Mouse (Mus musculus) layer of hippocampus, postnatal 10 days (tissue): ENCODE results near the gene Gng7. TPM values are rescaled to one million over a fixed set of nuclear protein-coding genes. Genes with fewer than 3 reads are reported as not detected.

Experiments used
- DNase-seq, 2 experiments: peaks; one replicate each; pipeline ENCODE4 v3.0.0; 2021; ENCODE audit warnings: low spot score in 2 of 2
- total RNA-seq, 2 experiments: library from RNA; stranded (reverse); gene quantifications; 2 replicates each; pipeline ENCODE4 v1.2.3; 2021

The Gng7 gene
- total RNA-seq, 2 experiments from 2014 or later = 145 to 156 TPM

GRCm38 (mm10) chr10:81026857-81027256, 12.1 kb upstream of the Gng7 start:
- DNase-seq = no peak

- DNase-seq = no peak
Observed at GRCm38 (mm10) chr10:81025639-81026275, 11.0 kb upstream of the Gng7 start, which contains the start of gene Diras1. Gene Diras1 (minus strand): TSS chr10:81025662.

- DNase-seq = no peak
Observed at GRCm38 (mm10) chr10:81025047-81025621, 10.4 kb upstream of the Gng7 start.

GRCm38 (mm10) chr10:81024346-81024937, 9.7 kb upstream of the Gng7 start:
- DNase-seq = no peak

GRCm38 (mm10) chr10:81022744-81023143, 8.0 kb upstream of the Gng7 start:
- peak in 1 of 2 experiments; percentile 49 for DNase-seq

- DNase-seq = no peak
Observed at GRCm38 (mm10) chr10:81021547-81022110, 6.9 kb upstream of the Gng7 start.

- DNase-seq = no peak
Observed at GRCm38 (mm10) chr10:81020207-81020606, 5.5 kb upstream of the Gng7 start.

- no peak for DNase-seq
Observed at GRCm38 (mm10) chr10:81019687-81020086, 4.9 kb upstream of the Gng7 start.

GRCm38 (mm10) chr10:81018326-81018725, 3.6 kb upstream of the Gng7 start:
- peak in 1 of 2 experiments; percentile 66 for DNase-seq

GRCm38 (mm10) chr10:81016645-81017044, 1.9 kb upstream of the Gng7 start:
- peak in 1 of 2 experiments; percentile 69 for DNase-seq

GRCm38 (mm10) chr10:81015666-81016065, 921 bp upstream of the Gng7 start:
- no peak for DNase-seq

- no peak for DNase-seq
Observed at GRCm38 (mm10) chr10:81010851-81011250, 3.9 kb downstream of the Gng7 start.

- DNase-seq = no peak
Observed at GRCm38 (mm10) chr10:81007240-81007639, 7.5 kb downstream of the Gng7 start.

- DNase-seq = no peak
Observed at GRCm38 (mm10) chr10:81006005-81006677, 8.6 kb downstream of the Gng7 start.

GRCm38 (mm10) chr10:81001161-81001560, 13.6 kb downstream of the Gng7 start:
- DNase-seq = peak in 1 of 2 experiments; percentile 57

- no peak for DNase-seq
Observed at GRCm38 (mm10) chr10:81000197-81001062, 14.3 kb downstream of the Gng7 start.

GRCm38 (mm10) chr10:80999362-81000196, 15.2 kb downstream of the Gng7 start:
- DNase-seq = peak; percentile 90 to 92

GRCm38 (mm10) chr10:80998778-80999177, 16.0 kb downstream of the Gng7 start:
- peak in 1 of 2 experiments; percentile 65 for DNase-seq

GRCm38 (mm10) chr10:80998021-80998420, 16.7 kb downstream of the Gng7 start:
- DNase-seq = no peak

- DNase-seq = no peak
Observed at GRCm38 (mm10) chr10:80997332-80997731, 17.4 kb downstream of the Gng7 start.
